Mouse (Mus musculus) stomach, embryonic 14.5 days (tissue): Measurements from ENCODE around the gene Psg19. TPM values are rescaled to one million over a fixed set of nuclear protein-coding genes. Genes with fewer than 3 reads are reported as not detected.

Experiments used
- ATAC-seq: fragments of 200-750 bp; cut with Nextera tagmentation; 2 replicates; pipeline ENCODE4 v1.8.0; 2017; ENCODE audit warnings: low read depth, moderate TSS enrichment; ENCODE audit not compliant: insufficient number of reproducible peaks, insufficient read depth, low FRiP score
- H3K27ac ChIP-seq: fragments of 300-500 bp; sonication (generic); 2 replicates; pipeline ENCODE4 v1.5.1; 2014; ENCODE audit warnings: mild to moderate bottlenecking, low read length, moderate library complexity, mixed read lengths
- H3K27me3 ChIP-seq: fragments of 300-500 bp; sonication (generic); 2 replicates; pipeline ENCODE4 v1.6.1; 2014; ENCODE audit warnings: low read length, control low read depth, mixed read lengths; ENCODE audit not compliant: control insufficient read depth, insufficient read depth
- H3K36me3 ChIP-seq: fragments of 300-500 bp; sonication (generic); 2 replicates; pipeline ENCODE4 v1.6.1; 2014; ENCODE audit warnings: mild to moderate bottlenecking, control low read depth, low read length, moderate library complexity, mixed read lengths; ENCODE audit not compliant: control insufficient read depth, insufficient read depth
- H3K4me1 ChIP-seq: fragments of 300-500 bp; sonication (generic); 2 replicates; pipeline ENCODE4 v1.6.1; 2014; ENCODE audit warnings: low read length, control low read depth, mixed read lengths; ENCODE audit not compliant: control insufficient read depth, insufficient read depth
- H3K4me2 ChIP-seq: fragments of 300-500 bp; sonication (generic); replicated peaks from 2 replicates; pipeline ENCODE4 v1.6.1; 2014; ENCODE audit warnings: low read depth, low read length, control low read depth
- H3K4me3 ChIP-seq: fragments of 300-500 bp; sonication (generic); 2 replicates; pipeline ENCODE4 v1.5.1; 2014; ENCODE audit warnings: low read depth, low read length, control low read depth
- H3K9ac ChIP-seq: fragments of 300-500 bp; sonication (generic); replicated peaks from 2 replicates; pipeline ENCODE4 v1.6.1; 2014; ENCODE audit warnings: low read depth, mild to moderate bottlenecking, control low read depth, low read length, moderate library complexity, mixed read lengths
- H3K9me3 ChIP-seq: fragments of 300-500 bp; sonication (generic); 2 replicates; pipeline ENCODE4 v1.6.1; 2016; ENCODE audit warnings: low read depth, low read length, control low read depth; ENCODE audit not compliant: control insufficient read depth
- WGBS: fragments of 180-500 bp; shearing (Covaris S2); extraction: QIAGEN DNeasy Blood & Tissue Kit; methylation state at CpG from one replicate; pipeline ENCODE4 v1.1.7; 2014; 5-methylcytosine and 5-hydroxymethylcytosine counted together
- polyA plus RNA-seq: library from polyadenylated mRNA; unstranded; fragments of >200 nt; fragmentation: Nextera tagmentation; extraction: Ambion mirVana; gene quantifications from 2 replicates; pipeline ENCODE4 v1.2.1, GENCODE M21; 2014

The Psg19 gene
- not detected in 2 replicates for polyA plus RNA-seq

- Histone ChIP-seq H3K4me1 (no peaks in the 10 kb centered on the region), H3K9ac (no peak within 1 kb of the TSS), H3K27ac (no peak within 1 kb of the TSS), H3K36me3 (no peaks in the 10 kb centered on the region), H3K9me3 (no peaks in the 10 kb centered on the region), H3K4me2 (no peak within 1 kb of the TSS), H3K4me3 (no peak within 1 kb of the TSS), H3K27me3 (no peaks in the 10 kb centered on the region)
- WGBS, result 75% methylated on average over 1 of the region's 1 CpGs
- no peak for ATAC-seq
These were observed at the start of gene Psg19 for GRCm38 (mm10) chr7:18798420-18798819. Gene Psg19 (minus strand): TSS chr7:18798520.

- 27% methylated on average over 5 of the region's 5 CpGs for WGBS
- Histone ChIP-seq H3K27me3 (no peaks in the 10 kb centered on the region), H3K27ac (no peak overlapping the region), H3K4me3 (no peak overlapping the region), H3K9me3 (no peaks in the 10 kb centered on the region), H3K4me2 (no peak overlapping the region), H3K4me1 (no peaks in the 10 kb centered on the region), H3K9ac (no peak overlapping the region), H3K36me3 (no peaks in the 10 kb centered on the region)
- no peak for ATAC-seq
These were observed 46.5 kb upstream of the Psg19 start for GRCm38 (mm10) chr7:18844811-18845210.

- ATAC-seq, result peak; percentile 20; the same call in 1 of the 2 replicates
- H3K27ac ChIP-seq, result peak overlapping the region; percentile 73; the same call in 1 of the 2 replicates
- H3K36me3 ChIP-seq, result no peaks in the 10 kb centered on the region
- 0 out of 2 replicates have a peak overlapping the region, but pooled peaks have one; percentile 4 for H3K4me3 ChIP-seq
- no peaks in the 10 kb centered on the region for H3K4me1 ChIP-seq
- H3K4me2 ChIP-seq, result peak overlapping the region; percentile 58
- H3K9me3 ChIP-seq, result no peaks in the 10 kb centered on the region
- no peaks in the 10 kb centered on the region for H3K27me3 ChIP-seq
- no peak overlapping the region for H3K9ac ChIP-seq
- 72% methylated on average over 1 of the region's 1 CpGs for WGBS
These were observed 42.9 kb upstream of the Psg19 start for GRCm38 (mm10) chr7:18841174-18841567.

GRCm38 (mm10) chr7:18840386-18841173, 42.3 kb upstream of the Psg19 start:
- H3K4me2 ChIP-seq, result peak overlapping the region; percentile 58
- peak; percentile 87 for ATAC-seq
- 4% methylated on average over 14 of the region's 17 CpGs for WGBS

GRCm38 (mm10) chr7:18839865-18840264, 41.5 kb upstream of the Psg19 start, which contains the start of gene Mill2:
Gene Mill2 (plus strand): TSS chr7:18839966.
- Histone ChIP-seq H3K9ac (peak within 1 kb of the TSS; percentile 10; the same call in 1 of the 2 replicates), H3K4me3 (peak within 1 kb of the TSS; percentile 32), H3K4me1 (no peaks in the 10 kb centered on the region), H3K27ac (peak within 1 kb of the TSS; percentile 95), H3K4me2 (peak within 1 kb of the TSS; percentile 58), H3K9me3 (no peaks in the 10 kb centered on the region), H3K27me3 (no peaks in the 10 kb centered on the region), H3K36me3 (no peaks in the 10 kb centered on the region)
- 11% methylated on average over 3 of the region's 3 CpGs for WGBS
- ATAC-seq, result no peak

More at GRCm38 (mm10) chr7:18840386-18841173, 42.3 kb upstream of the Psg19 start:
- H3K27ac ChIP-seq, result peak overlapping the region; percentile 95
- H3K36me3 ChIP-seq, result no peaks in the 10 kb centered on the region
- H3K27me3 ChIP-seq, result no peaks in the 10 kb centered on the region
- peak overlapping the region; percentile 32 for H3K4me3 ChIP-seq
- H3K4me1 ChIP-seq, result no peaks in the 10 kb centered on the region
- no peaks in the 10 kb centered on the region for H3K9me3 ChIP-seq
- H3K9ac ChIP-seq, result no peak overlapping the region; the same call in 1 of the 2 replicates

GRCm38 (mm10) chr7:18832298-18832697, 34.0 kb upstream of the Psg19 start:
- no peak overlapping the region for H3K4me3 ChIP-seq
- WGBS, result 47% methylated on average over 13 of the region's 13 CpGs
- H3K4me2 ChIP-seq, result no peak overlapping the region
- ATAC-seq, result no peak
- H3K4me1 ChIP-seq, result no peaks in the 10 kb centered on the region
- no peaks in the 10 kb centered on the region for H3K9me3 ChIP-seq
- no peaks in the 10 kb centered on the region for H3K27me3 ChIP-seq
- H3K27ac ChIP-seq, result no peak overlapping the region
- no peak overlapping the region for H3K9ac ChIP-seq
- no peaks in the 10 kb centered on the region for H3K36me3 ChIP-seq

GRCm38 (mm10) chr7:18829545-18829944, 31.2 kb upstream of the Psg19 start:
- Histone ChIP-seq H3K27ac (no peak overlapping the region), H3K9ac (no peak overlapping the region), H3K9me3 (no peaks in the 10 kb centered on the region), H3K27me3 (no peaks in the 10 kb centered on the region), H3K4me1 (no peaks in the 10 kb centered on the region), H3K4me2 (no peak overlapping the region), H3K36me3 (no peaks in the 10 kb centered on the region), H3K4me3 (no peak overlapping the region)
- WGBS, result 78% methylated on average over 7 of the region's 7 CpGs
- no peak for ATAC-seq

GRCm38 (mm10) chr7:18828592-18828991, 30.3 kb upstream of the Psg19 start:
- no peak overlapping the region for H3K9ac ChIP-seq
- H3K36me3 ChIP-seq, result no peaks in the 10 kb centered on the region
- no peaks in the 10 kb centered on the region for H3K27me3 ChIP-seq
- no peak overlapping the region for H3K4me2 ChIP-seq
- H3K4me1 ChIP-seq, result no peaks in the 10 kb centered on the region
- no peak overlapping the region for H3K27ac ChIP-seq
- H3K9me3 ChIP-seq, result no peaks in the 10 kb centered on the region
- 62% methylated on average over 9 of the region's 9 CpGs for WGBS
- ATAC-seq, result no peak
- no peak overlapping the region for H3K4me3 ChIP-seq
